Mouse (Mus musculus): Measurements from ENCODE around the gene Pank1. TPM values are rescaled to one million over a fixed set of nuclear protein-coding genes. Genes with fewer than 3 reads are reported as not detected.

Pank1 gene
- total RNA-seq, 2 experiments from 2014 or later = 3.3 to 7.7 TPM

- no peak for ATAC-seq (ENCODE audit: poor library complexity, severe bottlenecking)
Observed at GRCm38 (mm10) chr19:34881160-34881559, 1.9 kb upstream of the Pank1 start.

- ATAC-seq (ENCODE audit: poor library complexity, severe bottlenecking) = no peak
Observed at GRCm38 (mm10) chr19:34879624-34880023, 369 bp upstream of the Pank1 start.

DNA sequence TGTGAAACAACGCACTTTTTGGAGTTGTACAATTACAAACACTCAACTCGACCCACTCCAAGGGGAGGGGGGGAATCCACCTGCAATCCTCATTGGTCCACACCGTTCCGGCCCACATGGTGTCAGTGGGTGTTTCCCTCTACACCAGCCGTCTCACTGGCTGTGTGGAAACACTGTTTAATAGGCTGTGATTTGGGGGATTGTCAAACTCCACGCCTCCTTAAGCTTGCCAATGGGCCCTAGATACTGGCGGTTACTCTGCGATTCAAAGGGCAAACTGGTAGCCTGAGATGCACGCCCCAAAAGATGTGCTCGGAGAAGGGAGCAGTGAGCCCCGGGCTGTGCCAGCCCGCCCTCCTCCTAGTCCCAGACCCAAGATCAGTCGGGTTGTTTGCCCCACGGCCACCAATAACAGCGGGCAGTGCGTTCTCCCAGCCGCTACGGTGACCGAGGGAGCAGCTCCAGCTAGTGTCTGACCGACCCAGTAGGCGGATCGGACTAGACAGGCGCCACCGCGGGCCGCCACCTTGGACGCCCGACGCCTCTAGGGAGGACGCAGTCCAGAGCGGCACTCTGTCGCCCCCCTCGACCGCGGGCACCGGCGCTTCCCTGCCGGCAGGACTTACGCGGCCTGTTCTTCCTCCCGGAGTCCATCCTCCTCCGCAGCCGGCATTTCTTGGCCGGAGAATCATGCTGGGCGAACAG, 1.2 kb downstream of the Pank1 start:
- peak; percentile 82 for ATAC-seq (ENCODE audit: poor library complexity, severe bottlenecking)

DNA sequence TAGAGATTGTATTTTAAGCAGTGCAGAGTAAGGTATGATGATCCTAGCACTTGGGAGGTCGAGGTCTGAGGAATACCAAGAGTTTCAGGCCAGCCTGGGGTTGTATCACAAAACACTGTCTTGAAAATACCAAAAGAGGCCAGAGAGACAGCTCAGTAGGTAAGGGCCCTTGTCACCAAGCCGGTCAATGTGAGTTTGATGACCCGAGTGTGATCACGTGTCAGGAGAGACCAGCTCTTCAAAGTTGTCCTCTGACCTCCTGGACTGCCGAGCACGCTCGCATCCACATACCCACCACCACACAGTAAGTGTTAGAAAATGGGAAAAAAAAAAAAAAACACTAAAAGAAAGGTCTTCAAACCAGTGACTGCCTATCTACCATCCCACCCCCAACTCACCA, 2.6 kb downstream of the Pank1 start:
- no peak for ATAC-seq (ENCODE audit: poor library complexity, severe bottlenecking)

DNA sequence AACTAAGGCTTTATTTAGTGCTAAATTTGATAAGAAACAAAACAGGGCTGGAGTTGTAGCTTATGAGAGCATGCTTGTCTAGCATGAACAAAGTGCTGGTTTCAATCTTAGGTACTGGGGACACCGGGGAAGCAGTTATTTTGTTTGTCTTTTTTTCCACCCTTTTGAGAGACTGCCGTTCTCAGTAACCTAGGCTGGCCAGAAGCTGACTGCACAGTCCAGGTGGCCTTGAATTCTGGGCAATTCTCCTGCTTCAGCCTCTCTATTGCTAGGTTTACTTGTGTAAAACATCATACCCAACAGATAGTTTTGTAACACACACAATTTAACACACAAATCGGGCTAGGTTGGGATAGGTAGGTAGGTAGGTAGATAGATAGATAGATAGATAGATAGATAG, 9.9 kb downstream of the Pank1 start:
- ATAC-seq (ENCODE audit: poor library complexity, severe bottlenecking) = no peak

DNA sequence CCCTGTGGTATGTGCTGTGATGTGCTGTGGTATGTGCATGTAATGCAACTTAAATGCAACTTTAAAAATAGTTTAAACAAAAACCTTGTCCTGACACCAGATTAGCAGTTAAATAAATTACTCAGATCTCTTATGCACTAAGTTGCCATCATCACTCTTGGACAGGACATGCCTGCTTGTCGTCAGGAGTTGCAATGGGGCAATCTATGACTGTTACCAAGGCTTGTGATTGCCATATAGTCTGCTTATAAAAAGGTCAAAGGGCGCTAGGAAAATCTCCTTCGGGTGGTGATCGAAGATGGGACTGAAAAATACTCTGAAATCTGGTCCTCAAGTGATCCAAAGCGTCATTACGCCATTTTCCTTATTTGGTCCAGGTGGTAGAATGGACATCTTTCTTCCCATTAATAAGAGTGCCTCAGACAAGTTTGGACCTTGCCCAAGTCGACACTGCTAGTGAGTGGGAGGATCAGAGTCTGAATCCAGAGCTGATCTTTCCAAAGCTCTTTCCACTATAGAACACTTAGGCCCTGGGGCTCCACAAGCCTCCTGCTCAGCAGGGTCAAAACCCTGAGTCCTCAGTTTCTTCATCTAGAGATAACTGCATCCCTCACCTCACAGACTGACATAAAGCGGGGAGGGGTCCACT, 11.0 kb downstream of the Pank1 start:
- ATAC-seq (ENCODE audit: poor library complexity, severe bottlenecking) = no peak

DNA sequence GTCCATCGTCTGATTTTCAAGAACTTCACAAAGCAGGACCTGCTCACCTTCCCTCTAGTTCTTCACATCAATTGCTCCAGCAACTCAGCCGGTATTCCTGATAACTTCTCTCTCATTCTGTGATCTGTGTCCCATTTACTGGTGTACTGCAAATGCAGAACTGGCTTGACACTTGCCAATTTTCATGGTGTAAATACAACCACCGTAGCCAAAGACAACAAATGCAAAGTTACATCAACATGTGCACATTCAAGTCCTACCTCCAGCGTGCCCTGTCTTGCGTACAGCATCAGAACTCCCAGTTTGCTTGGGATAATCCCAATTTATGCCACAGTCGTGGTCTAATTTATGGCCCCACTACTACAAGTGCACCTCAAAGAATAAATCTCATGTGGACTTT, 15.5 kb downstream of the Pank1 start:
- no peak for ATAC-seq (ENCODE audit: poor library complexity, severe bottlenecking)

GRCm38 (mm10) chr19:34856021-34856651, 23.1 kb downstream of the Pank1 start:
- ATAC-seq (ENCODE audit: poor library complexity, severe bottlenecking) = no peak

- ATAC-seq (ENCODE audit: poor library complexity, severe bottlenecking) = no peak
Observed at GRCm38 (mm10) chr19:34851161-34851560, 28.1 kb downstream of the Pank1 start.

- no peak for ATAC-seq (ENCODE audit: poor library complexity, severe bottlenecking)
Observed at GRCm38 (mm10) chr19:34849426-34849825, 29.8 kb downstream of the Pank1 start.

GRCm38 (mm10) chr19:34848164-34848563, 31.1 kb downstream of the Pank1 start:
- no peak for ATAC-seq (ENCODE audit: poor library complexity, severe bottlenecking)

- 0 out of 2 replicates have a peak, but pooled peaks have one; percentile 3 for ATAC-seq (ENCODE audit: poor library complexity, severe bottlenecking)
Observed at GRCm38 (mm10) chr19:34847103-34847502, 32.2 kb downstream of the Pank1 start.

- ATAC-seq (ENCODE audit: poor library complexity, severe bottlenecking) = peak; percentile 73
Observed at GRCm38 (mm10) chr19:34846508-34847038, 32.7 kb downstream of the Pank1 start.

DNA sequence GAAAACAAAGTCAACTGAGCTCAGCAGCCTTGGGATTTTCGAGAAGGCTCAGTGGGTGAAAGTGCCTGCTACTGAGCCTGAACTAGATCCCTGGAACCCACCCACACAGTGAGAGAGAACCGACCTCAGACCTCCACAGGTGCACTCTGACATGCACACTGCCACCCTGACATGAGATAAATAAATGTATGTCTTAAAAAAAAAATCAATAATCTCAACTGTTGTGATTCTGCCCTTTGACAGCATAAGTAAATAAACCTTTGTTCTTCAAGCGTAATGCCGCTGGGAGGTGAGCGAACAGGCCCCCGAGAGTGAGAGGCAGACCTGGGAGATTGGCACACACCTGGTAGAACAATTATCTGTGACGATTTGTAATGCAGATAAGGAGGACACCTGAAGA, 33.2 kb downstream of the Pank1 start:
- peak; percentile 10; the same call in 1 of the 2 replicates for ATAC-seq (ENCODE audit: poor library complexity, severe bottlenecking)

- no peak for ATAC-seq (ENCODE audit: poor library complexity, severe bottlenecking)
Observed at GRCm38 (mm10) chr19:34845331-34845730, 33.9 kb downstream of the Pank1 start.

DNA sequence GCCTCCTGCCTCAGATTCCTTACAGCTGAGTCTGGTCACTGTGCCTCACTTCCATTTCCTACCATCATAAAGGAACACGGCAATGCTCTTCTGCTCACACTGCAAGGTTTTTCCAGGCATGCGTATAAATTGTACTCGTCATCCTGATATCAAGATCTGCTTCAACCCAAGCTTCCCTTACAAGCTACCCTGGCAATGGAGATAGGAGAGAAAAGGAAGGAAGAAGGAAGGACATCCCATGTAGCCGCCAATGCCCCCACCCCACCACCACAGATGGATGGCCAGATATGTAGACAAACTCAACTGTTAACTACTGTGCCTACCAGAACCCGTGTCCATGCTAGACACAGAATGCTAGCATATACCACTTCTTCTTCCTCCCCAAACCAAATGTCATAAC, 34.5 kb downstream of the Pank1 start:
- peak; percentile 18 for ATAC-seq (ENCODE audit: poor library complexity, severe bottlenecking)

DNA sequence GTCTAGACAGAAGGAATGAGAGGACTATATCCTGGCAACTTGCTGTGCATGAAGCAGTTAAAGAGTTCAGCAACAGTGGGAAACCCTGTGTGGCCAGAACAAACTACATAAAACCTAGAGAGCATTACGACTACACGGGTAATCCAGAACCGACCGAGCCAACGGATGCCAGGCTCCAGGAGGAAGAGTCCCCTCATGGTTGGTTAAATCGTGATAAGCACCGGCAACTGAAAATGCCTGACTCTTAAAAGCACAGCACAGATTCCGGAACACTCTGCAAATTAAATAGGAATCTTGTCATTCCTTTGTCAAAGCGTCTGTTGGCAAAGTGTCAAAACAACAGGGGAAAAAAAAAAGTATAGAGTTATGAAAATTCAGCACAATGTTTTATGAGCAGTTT, 35.2 kb downstream of the Pank1 start:
- ATAC-seq (ENCODE audit: poor library complexity, severe bottlenecking) = no peak

DNA sequence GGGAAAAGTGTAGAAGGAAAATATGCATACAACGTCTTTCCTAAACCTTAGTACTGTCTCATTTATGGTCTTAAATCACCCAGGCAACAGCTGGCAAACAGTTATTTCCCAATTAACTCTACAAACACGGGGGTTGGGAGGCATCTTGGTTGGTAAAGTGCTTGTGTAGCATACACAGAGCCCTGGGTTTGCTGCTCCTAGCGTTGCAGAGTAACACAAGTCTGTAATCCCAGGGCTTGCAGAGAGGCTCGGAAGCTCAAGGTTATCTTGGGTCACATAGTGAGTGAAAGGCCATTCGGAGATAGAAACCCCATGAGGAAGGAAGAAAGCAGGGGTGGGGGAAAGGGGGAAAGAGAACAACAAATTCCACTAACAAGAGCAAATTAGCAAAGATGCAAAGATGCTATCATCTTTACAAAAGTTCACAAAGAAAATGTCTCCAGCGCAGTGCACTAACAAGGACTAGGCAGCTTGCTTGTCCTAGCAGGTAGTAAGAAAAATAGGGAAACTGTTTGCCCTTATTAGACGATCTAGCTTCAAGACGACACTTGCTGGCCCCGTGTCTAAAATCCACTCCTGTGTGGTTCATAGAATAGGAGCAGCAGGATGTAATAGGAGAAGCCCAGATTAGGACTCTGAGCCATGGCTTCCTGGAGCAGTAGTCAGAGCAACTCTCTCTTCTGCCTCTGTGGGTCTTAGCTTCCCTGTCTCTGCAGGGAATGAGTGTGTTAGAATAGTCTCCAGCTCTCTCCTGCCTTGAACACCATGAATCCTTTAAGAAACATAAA, 37.3 kb downstream of the Pank1 start:
- ATAC-seq (ENCODE audit: poor library complexity, severe bottlenecking) = no peak

DNA sequence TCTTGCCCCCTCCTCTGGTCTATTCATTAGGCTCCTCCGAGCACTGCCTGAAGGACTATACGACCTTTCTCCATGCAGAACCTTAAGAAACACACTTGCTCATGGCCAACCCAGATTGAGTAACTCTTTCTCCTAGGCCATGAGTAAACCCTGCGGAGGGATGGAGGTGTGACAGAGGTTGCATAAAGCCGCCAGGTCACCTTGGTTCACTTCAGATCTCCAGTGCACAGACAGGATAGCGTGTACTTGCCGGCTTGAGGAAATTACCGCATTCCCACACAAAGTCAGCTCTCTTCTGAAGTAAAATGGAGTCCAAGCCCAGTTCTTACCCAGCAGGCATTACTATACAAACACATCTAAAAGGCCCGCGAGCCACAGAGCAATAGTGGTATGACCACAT, 40.6 kb downstream of the Pank1 start:
- ATAC-seq (ENCODE audit: poor library complexity, severe bottlenecking) = 0 out of 2 replicates have a peak, but pooled peaks have one; percentile 8

DNA sequence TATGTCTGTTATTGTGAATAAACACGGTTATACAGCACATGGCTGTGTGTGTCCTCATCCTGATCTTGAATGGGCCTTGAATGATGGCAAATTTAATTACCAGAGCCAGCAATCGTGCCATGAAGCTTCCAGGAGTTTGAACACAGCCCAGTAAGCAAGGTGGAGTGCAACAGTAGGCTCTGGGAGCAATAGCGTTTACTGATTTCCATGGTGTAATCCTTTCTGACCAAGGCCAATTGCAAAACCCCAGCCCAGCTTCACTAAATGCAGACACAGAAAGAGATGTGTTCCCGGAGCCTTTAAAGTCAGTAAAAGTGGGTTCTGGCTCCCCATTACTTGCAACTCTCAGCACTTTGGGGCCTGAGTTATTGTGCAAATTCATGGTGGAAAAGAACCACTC, 47.6 kb downstream of the Pank1 start:
- no peak for ATAC-seq (ENCODE audit: poor library complexity, severe bottlenecking)
